Mouse (Mus musculus) c-Kit-positive CD71-positive TER-119-negative erythroid progenitor cells, embryonic 14.5 days (primary cell): ENCODE data around the gene Btbd17.

Experiments
- DNase-seq: peaks from one replicate; pipeline ENCODE4 v3.0.0-alpha.2; 2013; ENCODE audit warnings: low read depth

The Btbd17 gene

GRCm38 (mm10) chr11:114795848-114796322, at the start of gene Btbd17:
Gene Btbd17, minus strand, starts transcription at chr11:114795945.
- DNase-seq, result no peak

DNA sequence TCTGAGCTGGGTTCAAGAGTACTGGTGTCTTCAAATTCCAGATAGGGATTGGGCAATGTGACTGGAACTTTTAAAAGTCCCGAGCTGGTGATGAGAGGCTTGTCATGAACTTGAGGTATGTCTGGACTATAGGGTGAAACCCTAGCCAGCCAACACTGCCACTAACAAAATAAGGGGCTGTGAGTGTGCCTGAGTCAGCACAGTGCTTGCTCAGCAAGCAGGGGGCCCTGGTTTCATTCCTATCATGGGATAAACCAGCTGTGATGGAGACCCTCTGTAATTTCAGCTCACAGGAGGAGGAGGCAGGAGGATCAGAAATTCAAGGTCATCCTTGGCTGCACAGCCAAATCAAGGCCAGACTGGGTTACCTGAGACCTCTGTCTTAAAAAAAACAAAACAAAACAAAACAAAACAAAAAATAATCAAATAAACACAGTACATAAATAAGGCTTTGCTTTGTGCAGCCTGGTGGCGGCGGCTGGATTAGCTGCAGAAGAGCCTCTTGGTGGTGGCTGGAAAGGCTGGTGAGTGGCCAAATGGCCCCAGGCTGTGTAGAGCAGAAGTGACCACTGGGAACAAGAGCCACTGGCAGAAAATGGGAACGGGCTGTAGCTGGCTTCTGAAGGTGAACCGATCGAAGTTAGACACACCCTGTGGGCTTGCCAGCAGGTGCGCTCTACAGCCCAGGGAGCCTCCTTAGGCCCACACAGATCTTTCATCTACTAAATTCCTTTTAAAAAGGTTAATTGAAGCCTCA, 48.9 kb upstream of the Btbd17 start:
- DNase-seq, result no peak

DNA sequence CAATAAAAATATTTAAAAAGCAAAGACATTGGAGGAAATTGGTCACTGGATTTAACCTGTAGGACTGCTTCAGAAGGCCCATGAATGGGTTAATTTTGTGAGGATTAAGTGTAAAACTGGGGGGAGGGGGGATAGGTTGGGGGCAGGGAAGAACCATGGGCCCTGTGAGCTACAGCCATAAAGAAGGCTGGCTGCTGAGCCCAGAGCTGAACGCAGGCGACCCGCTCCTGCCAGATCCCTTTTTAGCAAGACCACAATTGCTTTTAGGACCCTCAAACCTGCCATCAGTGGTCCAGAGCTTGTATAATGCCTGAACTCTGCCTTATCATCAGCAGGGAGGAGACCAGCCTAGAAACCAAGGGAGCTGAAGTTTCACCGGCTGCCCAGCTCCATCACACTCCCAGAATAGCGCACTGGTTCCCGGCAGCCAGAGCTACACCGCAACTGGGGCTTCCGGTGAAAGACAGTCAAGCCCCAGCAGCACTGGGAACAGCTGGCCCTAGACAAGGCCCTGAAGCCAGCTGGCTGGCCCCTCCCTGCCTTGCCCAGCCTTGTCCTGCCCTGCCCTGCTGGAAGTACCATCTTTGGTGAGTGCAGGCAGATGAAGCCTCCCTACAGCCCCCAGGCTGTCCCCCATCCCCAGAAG, 48.2 kb upstream of the Btbd17 start:
- no peak for DNase-seq

- DNase-seq, result no peak
Measured at GRCm38 (mm10) chr11:114833166-114833565, 37.4 kb upstream of the Btbd17 start.

DNA sequence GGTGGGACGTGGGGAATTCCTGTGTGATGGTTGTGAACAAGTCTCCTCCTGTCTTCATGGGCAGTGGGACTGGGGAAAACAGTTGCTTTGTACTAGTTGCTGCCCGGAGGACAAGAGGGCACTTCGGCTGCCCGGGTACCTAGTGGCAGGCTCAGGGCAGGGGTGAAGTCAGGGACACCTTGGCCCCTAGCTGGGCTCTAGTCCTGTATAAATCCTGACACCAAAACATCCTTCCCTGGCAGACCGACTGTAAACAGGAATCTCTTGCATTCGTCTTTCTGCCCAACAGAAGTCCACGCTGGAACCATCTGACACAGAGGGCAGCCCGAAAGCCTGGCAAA, 34.7 kb upstream of the Btbd17 start:
- no peak for DNase-seq

DNA sequence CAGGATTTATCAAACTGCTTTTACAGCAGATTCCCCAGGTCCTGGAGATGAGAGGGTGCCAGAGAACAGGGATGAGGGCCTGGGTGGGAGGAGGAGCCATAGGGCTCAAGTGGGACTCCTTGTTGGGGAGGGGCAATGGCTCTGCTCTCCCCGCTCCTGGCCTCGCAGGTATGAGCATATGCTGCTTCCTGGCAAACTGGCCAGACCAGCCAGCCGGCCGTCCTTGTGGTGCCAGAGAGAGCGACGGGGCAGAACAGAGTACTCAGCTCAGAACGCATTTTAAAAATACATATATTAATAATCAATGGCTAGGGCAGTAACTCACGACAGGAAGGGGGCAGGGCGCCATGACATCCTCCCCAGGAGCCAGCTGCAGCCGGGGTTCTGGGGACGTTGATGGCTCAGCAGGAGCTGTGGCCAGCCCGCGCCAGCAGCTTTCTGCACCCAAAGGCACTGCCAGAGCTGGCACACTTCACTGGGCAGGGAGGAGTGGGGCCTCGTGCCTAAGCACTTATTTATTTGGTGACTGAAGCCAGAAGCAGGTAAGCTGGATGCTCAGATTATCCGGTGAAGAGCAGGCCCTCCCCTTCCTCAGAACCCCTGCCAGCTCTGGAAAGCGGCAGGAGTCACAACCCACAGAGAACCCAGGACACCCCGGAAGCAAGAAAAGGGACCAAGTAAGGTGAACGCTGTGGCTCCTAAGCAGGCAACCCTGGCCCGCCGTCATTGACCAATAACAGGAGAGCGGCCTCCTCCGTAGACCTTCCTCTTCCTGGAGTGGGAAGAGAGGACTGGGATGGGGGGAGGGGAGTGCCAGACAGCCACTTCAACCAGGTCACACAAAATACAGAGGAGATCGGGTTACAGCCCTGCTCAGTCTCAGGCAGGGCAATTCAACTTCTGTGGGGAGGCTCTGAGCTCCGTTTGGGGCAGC, 34.0 kb upstream of the Btbd17 start:
- DNase-seq, result no peak

GRCm38 (mm10) chr11:114826686-114827085, 30.9 kb upstream of the Btbd17 start:
- DNase-seq, result no peak

DNA sequence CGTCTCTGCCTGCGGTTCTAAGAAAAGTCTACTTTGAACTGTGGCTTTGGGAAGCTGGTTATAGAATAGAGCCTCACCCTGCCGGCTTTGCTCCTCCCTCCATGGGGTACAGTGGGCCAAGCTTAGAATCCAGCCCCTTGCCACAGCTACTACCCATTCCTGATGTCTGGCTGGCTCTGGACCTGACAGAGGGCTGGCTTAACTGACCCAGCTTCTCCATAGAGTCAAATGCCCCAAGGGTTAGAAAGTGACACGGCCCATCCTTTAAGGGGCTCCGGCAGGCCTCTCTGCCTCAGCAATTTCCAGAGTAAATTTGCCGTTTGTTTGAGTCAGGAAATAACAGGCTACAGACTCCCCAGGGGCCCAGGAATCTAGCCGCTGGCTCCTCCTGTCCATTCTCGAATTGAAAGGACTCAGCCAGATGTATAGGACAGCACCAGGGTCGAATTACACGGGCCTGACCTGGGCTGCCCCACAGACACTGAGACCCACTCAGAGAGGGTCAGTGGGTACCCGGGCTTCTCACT, 27.5 kb upstream of the Btbd17 start:
- no peak for DNase-seq

DNA sequence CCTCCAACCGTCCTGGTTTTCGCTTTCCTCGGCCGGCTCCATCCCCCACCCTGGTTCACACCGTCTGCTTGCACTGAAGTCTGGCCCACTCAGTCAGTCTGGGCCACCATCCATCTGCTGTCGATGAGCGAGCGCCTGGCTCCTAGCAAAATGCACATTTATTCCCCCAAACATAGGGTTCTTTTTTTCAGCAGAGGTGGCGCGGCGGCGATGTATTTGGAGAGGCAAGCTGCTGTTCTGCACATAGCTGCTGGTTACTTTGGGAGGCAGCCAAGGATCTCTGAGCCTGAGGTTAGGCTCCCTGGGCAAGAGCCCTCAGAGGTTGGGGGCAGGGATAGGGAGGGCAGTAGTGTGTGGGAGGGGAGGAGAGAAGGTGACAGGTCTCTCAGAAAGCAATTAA, 27.0 kb upstream of the Btbd17 start:
- no peak for DNase-seq

DNA sequence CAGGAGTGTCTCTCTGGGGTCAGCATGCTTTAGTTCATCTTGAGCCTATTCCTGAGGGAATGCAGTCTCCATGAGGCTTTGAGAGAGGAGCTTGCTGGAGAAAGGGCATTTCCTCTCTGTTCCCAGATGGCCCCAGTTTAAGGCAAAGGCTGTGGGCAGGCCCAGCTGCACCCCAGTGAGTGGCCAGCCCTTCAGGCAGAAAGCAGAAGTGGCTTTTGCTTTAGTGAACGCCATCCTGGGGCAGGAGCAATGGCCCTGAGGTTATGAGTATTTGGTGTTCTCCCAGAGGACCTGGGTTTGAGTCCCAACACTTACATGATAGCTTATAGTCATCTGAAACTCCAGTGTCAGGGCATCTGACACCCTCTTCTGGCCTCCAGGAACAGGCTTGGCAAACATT, 25.6 kb upstream of the Btbd17 start:
- DNase-seq, result no peak

- DNase-seq, result no peak
Measured at GRCm38 (mm10) chr11:114820444-114820843, 24.7 kb upstream of the Btbd17 start.

- DNase-seq, result no peak
Measured at GRCm38 (mm10) chr11:114819110-114819509, 23.4 kb upstream of the Btbd17 start.

- DNase-seq, result no peak
Measured at GRCm38 (mm10) chr11:114818185-114818584, 22.4 kb upstream of the Btbd17 start.

- DNase-seq, result no peak
Measured at GRCm38 (mm10) chr11:114816934-114817333, 21.2 kb upstream of the Btbd17 start.

GRCm38 (mm10) chr11:114814873-114815592, 19.3 kb upstream of the Btbd17 start:
- DNase-seq, result no peak

DNA sequence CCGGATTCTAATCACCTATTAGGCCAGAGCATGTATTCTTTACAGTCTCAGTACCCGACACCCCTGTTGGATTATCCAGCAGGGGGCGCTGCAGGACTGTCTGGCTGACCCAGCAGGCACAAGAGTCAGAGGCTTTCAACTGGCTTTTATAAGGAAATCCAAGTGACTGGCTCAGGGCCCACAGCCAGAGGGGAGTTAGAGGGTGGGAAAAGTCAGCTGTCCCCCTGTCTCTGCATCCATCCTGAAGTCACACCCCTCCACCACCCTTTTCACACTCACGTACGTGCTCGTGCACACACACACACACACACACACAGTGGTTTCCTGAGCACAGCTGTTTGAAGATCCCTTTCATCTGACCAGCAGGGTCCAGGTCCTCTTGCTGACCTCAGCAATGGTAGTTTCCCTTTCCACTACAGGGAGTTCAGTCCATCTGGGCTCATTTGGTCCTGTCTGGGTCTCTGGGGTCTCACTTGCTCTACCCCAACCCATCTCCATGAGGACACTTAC, 17.0 kb upstream of the Btbd17 start:
- DNase-seq, result peak; percentile 65

- DNase-seq, result no peak
Measured at GRCm38 (mm10) chr11:114810344-114810743, 14.6 kb upstream of the Btbd17 start.

DNA sequence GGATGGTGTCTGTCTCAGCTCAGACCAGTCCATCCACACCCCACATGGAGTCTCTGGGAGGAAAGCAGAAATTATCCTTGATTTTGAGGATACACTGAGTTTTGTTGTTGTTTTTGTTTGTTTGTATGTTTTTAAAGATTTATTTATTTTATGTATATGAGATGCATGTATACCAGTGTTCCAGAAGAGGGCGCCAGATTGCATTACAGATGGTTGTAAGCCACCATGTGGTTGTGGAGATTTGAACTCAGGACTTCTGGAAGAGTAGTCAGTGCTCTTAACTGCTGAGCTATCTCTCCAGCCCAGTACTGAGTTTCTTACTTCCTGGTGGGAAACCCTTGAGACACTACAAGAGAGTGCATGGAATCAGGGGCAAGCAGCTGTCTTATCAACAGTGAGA, 13.6 kb upstream of the Btbd17 start:
- no peak for DNase-seq

DNA sequence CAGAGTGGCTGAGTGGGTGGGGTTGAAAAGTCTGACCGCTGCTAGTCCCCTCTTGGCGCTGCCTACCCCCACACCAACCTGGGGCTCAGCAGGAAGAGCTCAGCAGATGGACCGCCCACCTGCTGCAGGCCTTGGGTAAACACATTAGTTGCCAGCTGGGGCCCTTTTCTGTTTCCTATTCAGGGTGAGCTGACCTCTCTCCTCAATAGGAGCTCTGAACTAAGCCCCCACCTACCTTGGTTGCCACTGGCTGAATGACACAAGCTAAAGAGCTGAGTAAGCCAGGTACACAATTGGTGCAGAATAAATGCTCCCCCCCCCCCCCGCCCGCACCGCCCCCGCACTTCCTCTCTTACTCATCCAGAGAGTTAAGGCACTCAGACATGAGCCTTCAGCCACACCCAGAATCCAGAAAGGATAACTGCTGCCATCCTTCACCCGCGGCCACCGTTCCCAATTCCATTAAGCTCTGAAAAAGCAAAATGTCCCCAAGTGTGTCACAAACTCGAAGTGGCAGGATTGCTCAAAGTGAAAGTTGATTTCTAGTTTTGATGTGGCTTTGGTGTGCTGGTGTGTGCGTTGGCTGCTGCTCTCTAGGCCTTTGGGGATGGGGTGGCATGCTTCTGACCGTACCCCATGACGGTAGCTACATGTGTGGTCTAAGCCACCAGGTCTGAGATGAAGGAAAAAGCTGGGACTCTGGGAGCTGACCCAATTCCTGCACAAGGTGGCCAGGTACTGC, 12.1 kb upstream of the Btbd17 start:
- no peak for DNase-seq

GRCm38 (mm10) chr11:114807025-114807424, 11.3 kb upstream of the Btbd17 start:
- DNase-seq, result no peak

GRCm38 (mm10) chr11:114803990-114804389, 8.2 kb upstream of the Btbd17 start:
- no peak for DNase-seq
